Mouse (Mus musculus) monocyte, adult 2 months (primary cell): ENCODE measurements around the gene Ppp1r9b.

Experiments
- DNase-seq, 2 experiments: peaks; one replicate each; pipeline ENCODE4 v3.0.0; 2022; ENCODE audit warnings: low spot score in 2 of 2, low read depth in 1 of 2

Ppp1r9b gene

DNA sequence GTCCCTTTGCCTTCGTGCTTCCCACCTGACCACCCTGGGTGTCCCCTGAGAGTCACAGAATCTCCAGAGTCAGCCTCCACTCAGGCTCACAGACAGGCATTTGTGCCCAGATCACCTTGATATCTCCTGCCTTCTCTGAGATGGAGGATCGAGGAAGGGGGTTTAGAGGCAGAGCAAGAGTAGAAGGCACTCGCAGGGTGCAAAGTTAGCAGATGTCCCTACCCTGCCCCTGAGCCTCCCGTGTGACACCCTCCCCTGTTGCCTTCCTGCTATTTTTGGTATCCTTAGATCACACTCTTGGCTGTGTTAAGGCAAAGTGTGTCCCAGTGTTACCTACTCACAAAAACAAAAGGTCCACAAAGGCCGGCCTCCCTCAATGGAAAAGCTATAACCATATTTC lies 14.6 kb upstream of the Ppp1r9b start, which contains the start of gene Sgca:
TSS of gene Sgca (minus strand) at position 129 of the 400 bp plus-strand sequence.
- no peak for DNase-seq

DNA sequence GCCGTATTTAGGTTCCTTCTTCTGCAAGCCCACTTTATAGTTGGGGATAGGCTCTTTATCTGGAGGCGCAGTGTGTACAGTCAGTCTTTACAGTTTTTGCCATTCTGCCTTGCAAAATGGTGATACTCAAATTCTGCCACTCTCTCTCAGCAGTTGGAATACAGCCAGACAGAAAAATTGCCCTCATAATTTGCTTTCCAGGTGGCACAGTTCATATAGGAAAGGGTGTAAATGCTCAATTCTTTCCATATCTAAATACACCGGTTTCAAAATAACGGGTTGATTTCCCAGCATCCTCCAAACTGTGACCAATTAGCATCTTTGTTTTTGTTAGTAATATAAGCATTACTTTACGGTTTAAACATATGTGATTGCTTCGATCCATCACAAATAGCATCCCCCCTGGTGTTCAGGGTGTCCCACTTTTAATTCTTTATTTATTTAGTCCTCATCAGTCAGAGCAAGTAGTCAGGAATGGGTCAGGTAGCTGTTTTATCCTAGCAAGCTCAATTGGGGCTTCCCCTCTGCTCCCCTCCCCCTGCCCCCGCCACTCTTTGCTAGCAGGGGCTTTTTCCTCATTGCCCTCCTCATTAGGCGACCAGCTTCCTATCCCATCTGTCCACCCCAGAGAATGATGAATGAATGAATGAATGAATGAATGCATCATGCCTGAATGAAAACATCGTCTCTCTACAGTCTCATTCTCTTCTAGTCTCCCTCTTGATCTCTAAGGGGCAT lies 12.5 kb upstream of the Ppp1r9b start:
- DNase-seq, result no peak

DNA sequence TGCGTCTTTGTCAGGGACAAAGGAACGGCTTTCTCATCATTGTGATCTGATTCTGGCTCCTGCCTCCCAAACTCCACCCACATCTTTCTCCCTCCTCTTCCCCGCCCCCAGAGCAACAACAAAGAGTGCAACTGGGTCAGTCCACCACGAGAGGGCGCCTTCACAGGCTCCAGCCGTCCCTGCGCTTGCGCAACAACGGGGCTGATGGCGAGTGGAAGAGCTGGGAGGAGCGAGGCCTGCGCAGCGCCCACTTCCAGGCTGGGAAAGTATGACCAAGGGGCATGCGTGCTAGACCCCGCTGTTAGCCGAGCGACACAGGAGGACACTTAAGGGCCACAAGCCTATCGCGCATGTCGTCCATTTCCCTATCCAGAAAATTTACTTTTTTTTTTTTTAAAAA lies 11.9 kb upstream of the Ppp1r9b start:
- DNase-seq, result peak; percentile 89 to 93

DNA sequence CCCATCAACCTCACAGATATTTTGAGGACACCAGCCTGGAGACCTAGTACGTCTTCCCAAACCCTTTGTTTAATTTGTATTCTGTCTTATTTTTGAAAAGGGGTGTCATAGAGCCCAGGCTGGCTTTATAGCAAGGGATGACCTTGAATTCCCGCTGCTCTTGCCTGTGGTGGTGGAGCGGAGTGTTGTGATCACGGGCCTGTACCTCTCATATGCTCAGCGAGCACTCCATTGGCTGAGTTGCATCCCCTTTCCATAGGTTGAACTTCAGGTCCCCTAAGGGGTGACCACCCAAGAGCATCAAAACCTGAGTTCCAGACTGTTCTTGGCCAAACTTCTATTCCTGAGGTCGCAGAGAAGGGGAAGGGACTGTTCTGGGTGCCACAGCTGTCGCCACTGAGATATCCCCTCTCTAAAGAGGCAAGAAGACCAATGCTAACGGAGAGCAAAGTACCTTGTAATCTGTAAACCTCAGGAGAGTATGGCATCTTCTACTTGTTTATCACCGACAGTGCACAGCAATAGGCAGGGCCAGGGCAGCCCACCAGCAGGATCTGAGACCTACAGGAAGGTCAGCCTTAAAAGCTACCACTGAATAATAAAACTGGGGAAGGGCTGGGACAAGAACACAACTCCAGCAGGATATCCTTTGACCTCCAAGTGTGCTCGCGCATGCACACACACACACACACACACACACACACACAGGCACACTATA lies 11.2 kb upstream of the Ppp1r9b start:
- no peak for DNase-seq

DNA sequence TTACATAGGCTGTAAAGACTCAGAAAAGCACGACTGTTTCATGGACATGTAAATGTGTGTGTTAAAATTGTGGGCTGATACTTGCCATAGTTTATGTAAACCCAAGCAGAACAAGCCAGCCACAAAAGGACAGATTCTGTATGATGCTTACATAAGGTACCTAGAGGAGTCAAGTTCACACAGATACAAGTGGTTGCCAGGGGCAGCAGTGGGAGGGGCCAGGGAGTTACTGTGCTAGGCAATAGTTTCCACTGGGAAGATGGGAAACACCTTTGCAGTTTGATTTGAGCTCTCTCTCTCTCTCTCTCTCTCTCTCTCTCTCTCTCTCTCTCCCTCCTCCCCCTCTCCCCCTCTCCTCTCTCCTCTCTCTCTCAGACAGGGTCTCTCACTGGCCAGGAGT lies 5.7 kb upstream of the Ppp1r9b start:
- no peak for DNase-seq

DNA sequence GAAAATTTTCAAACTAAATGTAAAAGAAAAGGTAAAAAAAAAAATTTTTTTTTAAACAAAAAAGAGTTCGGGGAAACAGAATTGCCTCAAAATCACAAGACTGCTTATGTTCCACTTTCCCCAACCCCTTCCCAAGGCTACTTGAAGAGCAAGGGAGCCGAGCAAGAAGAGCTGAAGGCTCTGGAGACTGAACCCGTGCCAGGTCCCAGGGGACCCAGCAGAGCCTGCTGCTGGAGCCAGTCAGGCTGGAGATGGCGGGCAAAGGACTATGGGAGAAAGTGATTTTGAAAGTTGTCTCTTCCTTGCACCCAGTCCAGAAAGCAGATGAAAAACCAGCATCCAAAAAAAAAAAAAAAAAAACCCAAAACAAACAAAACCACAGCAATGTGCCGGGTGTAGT lies 5.0 kb upstream of the Ppp1r9b start:
- DNase-seq, result no peak

DNA sequence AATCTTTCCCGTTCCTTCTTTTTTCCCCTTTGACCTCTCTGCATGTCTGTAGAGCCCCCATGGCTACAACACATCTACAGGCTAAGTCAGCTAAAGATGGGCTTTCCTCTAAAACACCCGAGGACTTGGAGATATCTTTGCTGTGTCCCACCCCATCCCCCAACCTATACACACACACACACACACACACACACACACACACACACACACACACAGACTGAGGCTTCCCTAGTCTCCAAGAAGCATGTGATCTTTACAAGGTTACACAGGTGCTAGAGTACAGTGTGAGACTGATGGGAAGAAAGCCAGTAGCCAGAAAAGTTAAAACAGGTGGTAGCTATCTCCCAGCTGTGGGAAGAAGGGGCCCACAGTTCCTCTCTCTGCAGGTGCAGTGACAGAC lies 4.4 kb upstream of the Ppp1r9b start:
- DNase-seq, result no peak

DNA sequence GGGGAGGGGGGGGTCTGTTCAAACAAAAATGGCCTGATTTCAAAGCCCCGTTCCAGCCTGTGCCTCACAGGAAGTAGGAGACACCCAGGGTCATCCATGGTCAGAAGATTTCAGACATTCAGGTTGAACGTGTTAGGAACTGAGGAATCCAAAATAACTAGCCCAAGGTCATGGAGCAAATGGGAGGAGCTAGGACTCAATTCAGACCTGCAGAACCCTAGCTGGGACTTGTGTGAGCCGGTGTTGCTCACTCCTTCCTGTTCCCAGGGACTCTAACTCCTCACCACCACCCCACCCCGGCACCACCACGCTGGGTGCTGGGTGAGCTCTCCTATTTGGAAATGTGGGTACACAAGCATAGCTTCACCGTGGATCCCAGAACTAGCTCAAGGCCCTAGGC lies 3.5 kb upstream of the Ppp1r9b start:
- no peak for DNase-seq

DNA sequence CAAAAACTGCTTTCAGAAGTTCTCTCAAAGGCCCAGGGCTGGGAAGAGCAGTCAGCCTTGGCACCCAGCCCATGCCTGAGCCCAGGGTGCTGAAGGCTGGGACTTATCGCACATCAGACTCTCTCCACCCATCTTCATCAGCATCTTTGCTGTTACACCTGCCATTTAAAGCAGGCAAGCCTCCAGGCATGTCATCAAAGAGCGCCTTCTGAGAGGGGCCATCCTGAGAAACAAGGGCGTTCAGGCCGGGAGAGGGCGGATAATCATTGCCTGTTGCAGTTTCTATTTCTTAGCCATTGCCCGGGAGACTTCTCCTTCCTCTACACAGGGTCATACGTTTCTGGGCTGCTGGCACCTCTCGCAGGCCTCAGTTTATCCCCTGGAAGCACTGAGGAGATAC lies 3.0 kb upstream of the Ppp1r9b start:
- DNase-seq, result no peak

DNA sequence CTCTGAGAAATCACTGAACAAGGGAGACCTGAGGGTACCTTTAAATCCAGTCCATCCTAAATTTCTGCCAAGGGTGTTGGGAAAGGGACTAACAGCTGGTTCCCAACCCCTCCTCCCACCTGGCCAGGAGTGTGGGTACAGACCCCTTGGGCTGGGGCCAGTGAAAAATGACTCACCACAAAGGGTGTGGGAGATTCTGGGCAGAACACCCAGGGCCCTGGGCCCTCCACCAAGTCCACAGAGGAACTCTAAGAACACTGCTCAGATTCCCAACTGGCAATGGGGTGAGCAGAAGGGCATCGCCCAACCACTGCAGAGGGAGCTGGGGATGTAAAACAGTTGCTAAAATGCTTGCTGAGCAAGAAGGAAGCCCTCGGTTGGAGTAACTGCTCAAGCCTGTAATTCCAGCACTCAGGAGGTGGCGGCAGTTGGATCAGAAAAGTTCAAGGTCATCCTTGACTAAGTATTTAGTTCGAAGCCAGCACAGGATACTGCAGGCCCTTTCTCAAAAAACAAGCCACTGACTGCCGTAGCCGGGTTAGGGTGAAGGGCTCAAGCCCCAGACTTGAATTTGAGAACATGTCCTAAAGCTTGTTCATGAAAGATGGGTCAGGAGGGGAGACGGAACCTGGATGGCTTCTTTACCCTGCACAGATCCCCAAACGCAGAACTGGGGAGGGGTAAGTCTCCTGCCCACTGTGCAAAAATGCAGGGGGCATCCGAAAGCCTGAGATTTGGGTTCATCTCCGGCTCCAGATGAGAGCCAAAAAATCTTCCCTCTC lies 1.9 kb upstream of the Ppp1r9b start:
- DNase-seq, result no peak

DNA sequence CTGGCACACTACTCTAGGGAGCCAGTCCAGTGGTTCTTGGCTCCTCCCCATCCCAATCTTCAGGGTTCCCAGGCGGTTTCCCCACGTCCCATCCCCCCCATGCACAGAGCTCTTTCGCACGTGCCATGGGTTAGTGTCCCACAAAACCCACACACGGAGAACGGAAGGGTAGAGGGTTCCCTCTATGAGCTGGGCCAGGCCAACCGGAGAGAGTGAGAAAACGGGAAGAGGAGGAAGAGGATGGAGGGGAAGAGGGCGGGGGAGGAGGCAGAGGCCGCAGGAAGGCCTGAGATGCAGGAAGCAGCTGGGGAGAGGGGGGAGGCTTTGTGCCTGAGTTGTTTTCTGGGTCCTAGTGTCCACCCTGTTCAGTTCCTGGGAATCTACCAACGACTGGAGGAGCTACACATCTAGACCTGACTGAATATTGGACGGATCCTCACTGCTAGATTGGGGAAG lies 1.2 kb upstream of the Ppp1r9b start:
- peak in 1 of 2 experiments; percentile 35 for DNase-seq

DNA sequence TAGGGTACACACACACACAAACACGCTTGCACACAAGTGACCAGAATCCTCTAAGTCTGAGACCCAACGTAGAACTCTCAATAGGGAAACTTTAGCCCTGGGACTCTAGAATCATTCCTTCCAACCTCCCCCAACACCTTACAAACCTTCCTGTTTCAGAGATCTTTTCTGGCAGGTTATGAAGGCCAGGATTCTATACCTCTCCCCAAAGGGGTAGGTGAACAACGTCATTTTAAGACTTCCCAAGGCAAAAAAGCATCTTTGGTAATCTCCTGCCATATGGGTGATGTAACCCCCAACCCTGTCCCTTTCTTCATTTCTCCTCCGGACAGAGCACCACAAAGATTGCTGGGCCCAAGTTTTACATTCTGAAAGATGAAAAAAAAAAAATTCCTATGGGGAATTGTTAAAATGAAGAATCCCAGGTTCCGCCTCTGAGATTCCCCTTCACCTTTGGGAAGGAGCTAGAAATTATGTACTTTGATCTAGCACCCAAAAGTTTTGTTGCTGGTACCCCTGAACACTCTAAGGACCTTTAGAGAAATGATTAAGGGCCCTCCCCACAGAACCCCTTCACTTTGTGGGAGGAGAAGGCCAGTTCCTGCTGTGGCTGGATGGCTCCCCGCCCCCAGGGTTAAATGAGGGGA lies 610 bp upstream of the Ppp1r9b start:
- DNase-seq, result no peak

DNA sequence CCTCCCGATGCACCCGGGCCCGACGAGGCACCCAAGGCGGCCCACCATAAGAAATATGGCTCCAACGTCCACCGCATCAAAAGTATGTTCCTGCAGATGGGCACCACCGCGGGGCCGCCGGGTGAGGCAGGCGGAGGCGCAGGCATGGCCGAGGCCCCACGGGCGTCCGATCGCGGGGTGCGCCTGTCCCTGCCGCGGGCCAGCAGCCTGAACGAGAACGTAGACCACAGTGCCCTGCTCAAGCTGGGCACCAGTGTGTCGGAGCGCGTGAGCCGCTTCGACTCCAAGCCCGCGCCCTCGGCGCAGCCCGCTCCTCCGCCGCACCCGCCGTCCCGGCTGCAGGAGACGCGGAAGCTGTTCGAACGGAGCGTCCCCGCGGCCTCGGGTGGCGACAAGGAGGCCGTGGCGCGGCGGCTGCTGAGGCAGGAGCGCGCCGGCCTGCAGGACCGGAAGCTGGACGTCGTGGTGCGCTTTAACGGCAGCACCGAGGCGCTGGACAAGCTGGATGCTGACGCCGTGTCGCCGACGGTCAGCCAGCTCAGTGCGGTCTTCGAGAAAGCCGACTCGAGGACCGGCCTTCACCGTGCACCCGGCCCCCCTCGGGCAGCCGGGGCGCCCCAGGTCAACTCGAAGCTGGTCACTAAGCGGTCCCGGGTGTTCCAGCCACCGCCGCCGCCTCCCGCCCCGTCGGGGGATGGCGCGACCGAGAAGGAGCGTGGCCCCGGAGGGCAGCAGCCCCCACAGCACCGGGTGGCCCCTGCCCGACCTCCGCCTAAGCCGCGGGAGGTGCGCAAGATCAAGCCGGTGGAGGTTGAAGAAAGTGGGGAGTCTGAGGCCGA lies 1.0 kb downstream of the Ppp1r9b start:
- DNase-seq, result no peak

DNA sequence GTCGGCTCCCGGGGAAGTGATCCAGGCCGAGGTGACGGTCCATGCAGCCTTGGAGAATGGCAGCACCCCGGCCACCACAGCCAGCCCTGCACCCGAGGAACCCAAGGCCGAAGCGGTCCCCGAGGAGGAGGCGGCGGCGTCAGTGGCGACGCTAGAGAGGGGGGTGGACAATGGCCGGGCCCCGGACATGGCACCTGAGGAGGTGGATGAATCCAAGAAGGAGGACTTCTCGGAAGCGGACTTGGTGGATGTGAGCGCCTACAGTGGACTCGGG lies 1.6 kb downstream of the Ppp1r9b start:
- no peak for DNase-seq

DNA sequence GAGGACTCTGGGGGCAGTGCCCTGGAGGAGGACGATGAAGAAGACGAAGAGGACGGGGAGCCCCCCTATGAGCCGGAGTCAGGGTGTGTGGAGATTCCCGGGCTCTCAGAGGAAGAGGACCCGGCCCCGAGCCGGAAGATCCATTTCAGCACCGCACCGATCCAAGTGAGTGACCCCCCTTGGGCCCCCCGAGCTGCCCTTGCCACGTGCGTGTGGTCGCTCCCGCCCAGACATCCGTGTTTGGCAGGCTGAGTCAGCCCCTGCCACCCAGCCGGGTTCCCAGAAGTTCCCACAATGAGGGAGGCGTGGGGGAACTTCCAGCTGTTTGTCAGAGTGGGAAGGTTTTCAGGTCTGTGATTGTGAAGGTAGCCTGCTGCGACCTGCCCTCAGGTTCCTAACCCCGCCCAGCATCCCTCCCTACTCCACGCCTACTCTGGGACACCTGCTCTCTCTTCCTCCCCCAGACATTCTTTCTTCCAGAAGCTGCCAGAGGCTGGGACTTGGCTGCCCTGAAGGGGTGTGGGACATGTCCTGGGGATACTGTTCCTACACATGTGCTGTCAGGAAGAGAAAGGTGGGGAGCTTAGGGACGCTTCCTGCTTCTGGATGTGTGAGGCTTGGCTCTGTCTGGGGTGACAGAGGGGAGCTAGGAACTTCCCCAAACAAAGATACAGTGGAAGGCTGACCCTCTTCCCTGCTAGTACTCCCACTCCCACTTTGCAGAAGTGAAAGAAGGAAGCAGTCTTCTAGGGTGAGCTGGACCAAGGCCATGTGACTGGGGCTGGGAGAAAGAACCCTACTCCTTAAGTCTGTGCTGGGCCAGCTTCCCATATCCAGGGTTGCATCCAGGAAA lies 2.1 kb downstream of the Ppp1r9b start:
- peak; percentile 56 to 80 for DNase-seq

DNA sequence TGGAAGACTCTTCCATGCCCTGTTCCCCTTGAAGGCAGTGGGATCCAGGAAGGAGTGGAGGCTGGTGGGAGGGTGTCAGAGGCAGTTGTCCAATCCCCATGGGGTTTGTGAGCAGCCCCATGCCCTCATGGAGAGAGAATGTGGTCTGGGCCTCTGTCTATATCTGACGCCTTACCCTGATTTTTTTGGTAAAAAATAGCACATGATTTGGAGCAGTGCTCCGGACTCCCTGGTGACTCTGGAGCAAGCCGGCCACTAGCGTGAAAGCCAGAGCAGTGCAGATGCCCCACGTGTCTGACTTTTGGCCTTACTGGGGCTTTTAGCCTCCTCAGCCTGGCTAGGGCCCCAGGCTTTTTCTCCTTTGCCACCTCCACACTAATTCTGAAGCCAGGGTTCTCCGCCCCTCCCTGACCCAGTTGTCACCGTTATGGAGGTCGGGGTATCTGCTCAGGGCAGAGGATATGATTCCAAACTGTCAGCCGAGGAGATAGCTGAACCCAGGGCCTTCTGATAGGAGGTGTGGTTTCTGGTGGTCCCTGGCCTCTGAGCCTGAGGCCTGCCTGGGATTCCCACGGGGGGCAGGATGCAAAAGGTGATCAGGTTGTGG lies 3.5 kb downstream of the Ppp1r9b start:
- DNase-seq, result no peak

DNA sequence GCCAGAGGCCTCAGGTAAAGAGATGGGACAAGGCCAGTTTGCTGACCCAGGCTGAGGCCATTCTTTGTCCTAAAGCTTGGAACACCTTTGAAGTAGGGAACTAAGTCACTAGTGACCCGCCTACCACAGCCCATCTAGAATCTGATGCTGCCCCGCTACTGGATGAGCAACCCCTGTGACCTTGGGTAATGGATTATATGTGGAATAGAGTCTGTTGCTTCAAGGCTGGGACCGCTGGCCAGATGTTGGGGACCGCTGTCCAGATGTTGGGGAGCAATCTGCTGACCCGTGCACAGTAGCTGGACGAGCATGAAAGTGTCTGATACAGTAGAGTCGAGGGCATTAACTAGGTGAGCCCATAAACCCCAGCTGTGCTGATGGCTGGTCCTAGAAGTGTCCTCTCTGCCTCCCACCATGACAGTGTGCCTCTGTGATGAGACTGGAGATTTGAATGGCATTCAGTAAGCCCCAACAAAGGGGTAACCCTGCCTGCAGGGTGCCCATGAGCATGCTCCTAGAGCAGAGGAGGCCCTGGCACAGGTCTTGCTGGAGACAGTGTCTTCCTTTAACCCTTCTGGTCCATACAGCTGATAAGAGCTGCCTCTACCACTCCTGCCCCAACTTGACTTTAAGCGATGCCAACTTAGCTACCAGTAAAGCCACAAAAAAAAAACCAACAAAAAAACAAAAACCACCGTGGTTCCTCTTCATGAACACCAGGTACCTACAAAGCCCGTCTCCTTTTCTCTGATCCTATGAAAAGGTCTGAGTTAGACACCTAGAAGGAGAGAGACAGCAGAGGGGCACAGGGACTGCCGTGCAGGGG lies 4.3 kb downstream of the Ppp1r9b start:
- no peak for DNase-seq

DNA sequence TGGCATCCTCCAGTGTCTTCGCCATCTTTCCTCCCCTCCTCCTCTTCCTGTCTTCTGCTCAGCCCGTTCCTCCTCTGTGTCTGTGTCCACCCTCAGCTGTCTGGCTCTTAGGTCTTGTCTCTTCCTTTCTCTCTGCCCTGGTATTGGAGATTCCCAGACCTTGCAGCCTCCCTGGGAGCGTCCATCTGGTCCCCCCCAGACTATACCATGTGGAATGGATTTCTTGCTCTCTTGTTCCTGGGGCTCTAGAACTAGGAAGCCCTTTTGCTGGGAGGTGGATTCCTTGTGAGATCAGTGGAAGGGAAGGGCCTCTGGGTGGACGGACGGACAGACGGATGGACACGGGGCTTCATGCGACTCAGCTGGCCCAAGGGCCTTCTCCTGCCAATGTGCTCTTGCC lies 5.3 kb downstream of the Ppp1r9b start:
- DNase-seq, result no peak

DNA sequence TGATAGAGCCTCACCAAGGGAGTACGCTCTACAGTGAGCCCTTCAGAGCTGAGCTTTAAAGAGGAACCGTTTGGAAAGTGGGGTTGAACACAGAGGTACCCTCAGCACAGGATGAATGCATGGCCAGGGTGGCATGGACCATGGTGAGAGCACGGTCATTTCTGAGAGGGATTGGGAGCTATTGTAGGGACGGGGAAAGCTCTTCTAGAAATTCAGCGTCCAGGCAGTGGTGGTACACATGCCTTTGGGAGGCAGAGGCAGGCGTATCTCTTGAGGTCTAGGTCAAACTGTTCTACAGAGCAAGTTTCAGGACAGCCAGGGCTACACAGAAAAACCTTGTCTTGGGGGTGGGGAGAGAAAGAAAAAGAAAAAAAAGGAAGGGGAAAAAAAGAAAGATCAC lies 6.1 kb downstream of the Ppp1r9b start:
- no peak for DNase-seq
